Mouse (Mus musculus) testis, adult 2 months (tissue): ENCODE results near the gene Tab2. TPM values are rescaled to one million over a fixed set of nuclear protein-coding genes. Genes with fewer than 3 reads are reported as not detected.

Experiments used
- H3K27ac ChIP-seq: fragments of 200-500 bp; 2 replicates; pipeline ENCODE4 v1.5.1; 2012; ENCODE audit warnings: low read depth, low read length; ENCODE audit not compliant: control insufficient read depth, insufficient read depth
- H3K27me3 ChIP-seq: fragments of 200-500 bp; 2 replicates; pipeline ENCODE4 v1.6.1; 2012; ENCODE audit warnings: mild to moderate bottlenecking, low read length, moderate library complexity; ENCODE audit not compliant: control insufficient read depth, insufficient read depth
- H3K36me3 ChIP-seq: fragments of 200-500 bp; 2 replicates; pipeline ENCODE4 v1.6.1; 2012; ENCODE audit warnings: mild to moderate bottlenecking, low read length; ENCODE audit not compliant: control insufficient read depth, insufficient read depth
- H3K4me1 ChIP-seq: fragments of 200-500 bp; 2 replicates; pipeline ENCODE4 v1.6.1; 2012; ENCODE audit warnings: low read length; ENCODE audit not compliant: control insufficient read depth, insufficient read depth
- H3K4me3 ChIP-seq: fragments of 200-500 bp; 2 replicates; pipeline ENCODE4 v1.5.1; 2012; ENCODE audit warnings: low read depth, mild to moderate bottlenecking, low read length, moderate library complexity, mixed read lengths; ENCODE audit not compliant: control insufficient read depth
- CTCF ChIP-seq: fragments of 200-500 bp; IDR thresholded peaks from 2 replicates; pipeline ENCODE4 v1.5.1; 2012; ENCODE audit warnings: low read depth, mild to moderate bottlenecking, inconsistent platforms, low read length, moderate library complexity; ENCODE audit not compliant: control insufficient read depth, insufficient read depth, insufficient replicate concordance
- POLR2A ChIP-seq: fragments of 200-500 bp; IDR thresholded peaks from 2 replicates; pipeline ENCODE4 v1.6.1; 2012; ENCODE audit warnings: low read depth, mild to moderate bottlenecking, inconsistent platforms, low read length, moderate library complexity; ENCODE audit not compliant: control insufficient read depth
- polyA plus RNA-seq: library from polyadenylated mRNA; depleted of rRNA; stranded (reverse); fragments of >200 nt; gene quantifications from 2 replicates; pipeline ENCODE4 v1.2.3, GENCODE M21; 2012; rRNA removed

Tab2 gene
- polyA plus RNA-seq, 1 experiment, result 20.7 TPM

GRCm38 (mm10) chr10:7861259-7861936 is 94.6 kb downstream of the Tab2 start:
- Histone ChIP-seq H3K27me3 (no peaks in the 10 kb centered on the region), H3K4me3 (no peak overlapping the region), H3K4me1 (no peaks in the 10 kb centered on the region), H3K36me3 (no peaks in the 10 kb centered on the region), H3K27ac (no peak overlapping the region)
- TF ChIP-seq POLR2A (no peak), CTCF (no peak)

DNA sequence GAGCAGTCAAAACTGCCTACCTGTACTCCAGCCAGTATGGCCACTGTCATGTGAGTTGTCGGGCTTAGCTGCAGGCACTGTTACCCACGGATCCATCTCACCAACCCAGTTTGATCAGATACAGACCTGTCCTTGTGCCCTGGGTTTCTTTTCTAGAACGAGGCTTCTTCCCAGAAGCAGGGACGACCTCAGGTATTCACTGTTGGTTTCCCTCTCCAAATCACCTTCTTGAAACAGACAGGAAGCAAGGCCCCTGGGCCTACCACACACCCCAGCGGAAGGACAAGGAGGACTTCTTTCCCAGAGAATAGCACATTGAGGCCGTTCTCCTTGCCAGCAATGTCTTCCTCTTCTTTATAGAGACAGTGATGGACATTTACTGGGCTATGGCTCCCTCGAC is 95.5 kb downstream of the Tab2 start:
- Histone ChIP-seq H3K27ac (no peak overlapping the region), H3K4me1 (no peaks in the 10 kb centered on the region), H3K27me3 (no peaks in the 10 kb centered on the region), H3K36me3 (no peaks in the 10 kb centered on the region), H3K4me3 (no peak overlapping the region)
- TF ChIP-seq CTCF (no peak), POLR2A (no peak)

Other genes starting within 250 kb of the Tab2 start
- gene Katna1, start 230.2 kb downstream of the Tab2 start, polyA plus RNA-seq, result 4.3 and 5.2 TPM in 2 replicates
- gene Ginm1, start 163.4 kb downstream of the Tab2 start, polyA plus RNA-seq, result 19.1 and 19.9 TPM in 2 replicates
- 6.0 and 7.7 TPM in 2 replicates for gene Ppil4, start 163.3 kb downstream of the Tab2 start, polyA plus RNA-seq
- gene Zc3h12d, start 123.8 kb downstream of the Tab2 start, polyA plus RNA-seq, result 0.17 and 0.18 TPM in 2 replicates